Mouse (Mus musculus) small intestine, adult 2 months (tissue): Measurements from ENCODE around the gene Arglu1. TPM values are rescaled to one million over a fixed set of nuclear protein-coding genes. Genes with fewer than 3 reads are reported as not detected.

Experiments
- H3K27ac ChIP-seq: fragments of 200-500 bp; 2 replicates; pipeline ENCODE4 v1.5.1; 2012; ENCODE audit warnings: low read depth, low read length, control low read depth, inconsistent platforms; ENCODE audit not compliant: insufficient read depth
- H3K27me3 ChIP-seq: fragments of 200-500 bp; 2 replicates; pipeline ENCODE4 v1.6.1; 2012; ENCODE audit warnings: mild to moderate bottlenecking, moderate library complexity, low read length, inconsistent platforms; ENCODE audit not compliant: control insufficient read depth, insufficient read depth
- H3K36me3 ChIP-seq: fragments of 200-500 bp; 2 replicates; pipeline ENCODE4 v1.6.1; 2012; ENCODE audit warnings: mild to moderate bottlenecking, low read length, control low read depth, inconsistent platforms; ENCODE audit not compliant: control insufficient read depth, insufficient read depth
- H3K4me1 ChIP-seq: fragments of 200-500 bp; 2 replicates; pipeline ENCODE4 v1.6.1; 2012; ENCODE audit warnings: low read length, inconsistent platforms, mixed read lengths; ENCODE audit not compliant: control insufficient read depth, insufficient read depth, insufficient read length
- H3K4me3 ChIP-seq: fragments of 200-500 bp; 2 replicates; pipeline ENCODE4 v1.5.1; 2012; ENCODE audit warnings: low read depth, mild to moderate bottlenecking, control low read depth, inconsistent platforms, low read length, moderate library complexity
- CTCF ChIP-seq: fragments of 200-500 bp; IDR thresholded peaks from 2 replicates; pipeline ENCODE4 v1.5.1; 2012; ENCODE audit warnings: low read depth, mild to moderate bottlenecking, control low read depth, inconsistent platforms, low read length, moderate library complexity, mixed read lengths; ENCODE audit not compliant: insufficient replicate concordance, insufficient read length; ENCODE audit errors: extremely low read depth
- POLR2A ChIP-seq: fragments of 200-500 bp; IDR thresholded peaks from 2 replicates; pipeline ENCODE4 v1.6.1; 2012; ENCODE audit warnings: low read depth, mild to moderate bottlenecking, control low read depth, inconsistent platforms, low read length, moderate library complexity
- WGBS: fragments of 180-500 bp; shearing (Covaris S2); methylation state at CpG from one replicate; pipeline ENCODE4 v1.1.7; 2018; 5-methylcytosine and 5-hydroxymethylcytosine counted together
- polyA plus RNA-seq: library from polyadenylated mRNA; depleted of rRNA; stranded (reverse); fragments of >200 nt; gene quantifications from 2 replicates; pipeline ENCODE4 v1.2.3, GENCODE M21; 2012

The Arglu1 gene
- polyA plus RNA-seq, 1 experiment = 12.7 TPM

DNA sequence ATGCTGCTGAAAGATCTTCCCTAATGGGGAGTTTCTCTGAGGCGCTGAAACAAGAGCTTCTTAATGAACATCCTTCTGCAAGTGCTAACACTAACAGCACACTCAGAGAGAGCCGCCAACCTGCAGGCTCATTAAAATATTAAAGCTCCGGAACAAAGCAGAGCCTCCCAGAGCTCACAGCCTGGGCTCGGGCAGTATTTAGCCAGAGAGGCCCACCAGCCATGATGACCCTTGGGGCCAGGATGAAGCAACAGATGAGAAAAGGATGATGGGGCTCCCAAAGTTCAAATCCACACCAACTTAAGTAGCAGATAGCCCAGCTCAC, 50.1 kb downstream of the Arglu1 start:
- Histone ChIP-seq H3K36me3 (peaks cover 14% of the 10 kb centered on the region), H3K4me1 (peaks cover 6% of the 10 kb centered on the region; the same call in 1 of the 2 replicates), H3K27ac (no peak overlapping the region), H3K4me3 (no peak overlapping the region), H3K27me3 (no peaks in the 10 kb centered on the region)
- 69% methylated on average over 4 of the region's 4 CpGs for WGBS
- no peak for TF ChIP-seq CTCF
- TF ChIP-seq POLR2A = no peak

DNA sequence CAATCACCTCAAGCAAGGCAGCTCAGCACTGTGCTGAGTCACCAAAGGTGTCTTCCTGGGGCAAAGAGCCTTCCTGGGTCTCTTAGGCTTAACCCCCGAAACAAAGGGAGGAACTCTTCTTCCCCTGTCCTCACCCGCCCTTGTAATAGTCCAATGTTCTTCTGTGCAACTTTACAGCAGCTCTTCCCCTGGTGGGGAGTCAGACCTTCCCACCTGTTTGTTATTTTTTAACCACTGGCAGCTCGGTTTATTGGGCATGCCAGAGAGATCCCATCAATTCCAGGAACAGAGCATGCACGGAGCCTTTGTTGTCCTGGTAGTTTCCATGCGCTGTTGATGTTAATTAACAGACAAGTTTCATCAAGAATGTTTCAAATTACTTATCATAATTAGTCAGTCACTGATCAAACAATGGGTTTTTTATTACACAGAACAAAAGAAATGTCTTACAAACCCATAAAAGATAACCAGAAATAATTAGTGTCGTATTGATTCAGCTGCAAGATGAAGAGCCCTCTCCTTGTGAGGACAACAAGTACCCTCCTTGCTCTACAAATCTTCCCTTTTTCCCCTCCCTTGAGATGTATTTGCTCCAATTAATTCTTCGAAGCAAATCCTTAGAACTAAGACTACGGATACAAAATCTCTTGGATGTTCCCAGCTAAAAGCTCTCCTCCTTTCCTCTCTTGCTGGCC, 50.6 kb downstream of the Arglu1 start:
- WGBS = 38% methylated on average over 8 of the region's 8 CpGs
- Histone ChIP-seq H3K4me1 (peaks cover 6% of the 10 kb centered on the region; the same call in 1 of the 2 replicates), H3K27ac (no peak overlapping the region)

GRCm38 (mm10) chr8:8631394-8631793, 58.9 kb downstream of the Arglu1 start:
- no peaks in the 10 kb centered on the region for H3K27me3 ChIP-seq
- H3K4me3 ChIP-seq = no peak overlapping the region
- no peak for TF ChIP-seq POLR2A
- no peak for TF ChIP-seq CTCF
- H3K4me1 ChIP-seq = no peaks in the 10 kb centered on the region
- no peak overlapping the region for H3K27ac ChIP-seq
- WGBS = 85% methylated on average over 7 of the region's 7 CpGs
- H3K36me3 ChIP-seq = peaks cover 23% of the 10 kb centered on the region

More for the DNA sequence above, 50.6 kb downstream of the Arglu1 start:
- H3K36me3 ChIP-seq = peaks cover 16% of the 10 kb centered on the region
- no peak overlapping the region for H3K4me3 ChIP-seq
- H3K27me3 ChIP-seq = no peaks in the 10 kb centered on the region
- TF ChIP-seq POLR2A (no peak), CTCF (no peak)

DNA sequence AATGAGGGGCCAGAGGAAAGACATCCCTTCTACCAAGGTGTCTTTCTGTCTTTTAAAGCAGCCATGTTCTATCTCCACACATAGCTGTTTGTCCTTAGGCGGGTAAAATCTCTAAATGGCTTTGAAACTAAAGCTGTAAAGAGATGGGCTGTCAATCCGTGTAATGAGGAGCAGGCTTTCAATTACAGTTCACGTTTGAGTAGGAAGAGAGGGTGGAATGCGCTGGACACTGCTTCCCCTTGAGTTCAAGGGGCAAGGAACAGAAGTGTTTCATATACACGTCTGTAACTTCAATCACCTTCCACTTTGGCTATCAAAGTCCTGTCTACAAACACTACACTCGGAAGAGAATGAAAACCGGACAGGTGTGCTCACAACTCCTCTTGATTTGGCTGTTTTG, 66.3 kb downstream of the Arglu1 start:
- TF ChIP-seq POLR2A (no peak), CTCF (no peak)
- Histone ChIP-seq H3K4me1 (no peaks in the 10 kb centered on the region; the same call in 1 of the 2 replicates), H3K27ac (no peak overlapping the region), H3K36me3 (peaks cover 32% of the 10 kb centered on the region), H3K27me3 (no peaks in the 10 kb centered on the region), H3K4me3 (no peak overlapping the region)
- 64% methylated on average over 7 of the region's 7 CpGs for whole genome bisulfite sequencing

- WGBS = 14% methylated on average over 8 of the region's 8 CpGs
- H3K36me3 ChIP-seq = peaks cover 36% of the 10 kb centered on the region
- no peaks in the 10 kb centered on the region for H3K27me3 ChIP-seq
- no peak overlapping the region for H3K27ac ChIP-seq
- no peak overlapping the region; the same call in 1 of the 2 replicates for H3K4me3 ChIP-seq
- H3K4me1 ChIP-seq = no peaks in the 10 kb centered on the region; the same call in 1 of the 2 replicates
- TF ChIP-seq POLR2A (no peak), CTCF (no peak)
Observed at GRCm38 (mm10) chr8:8623486-8623885, 66.8 kb downstream of the Arglu1 start.

- Histone ChIP-seq H3K27me3 (no peaks in the 10 kb centered on the region), H3K36me3 (peaks cover 38% of the 10 kb centered on the region), H3K4me3 (no peak overlapping the region), H3K4me1 (no peaks in the 10 kb centered on the region; the same call in 1 of the 2 replicates), H3K27ac (no peak overlapping the region)
- WGBS = 95% methylated on average over 3 of the region's 3 CpGs
- TF ChIP-seq POLR2A (no peak), CTCF (no peak)
Observed at GRCm38 (mm10) chr8:8622476-8622875, 67.8 kb downstream of the Arglu1 start.

DNA sequence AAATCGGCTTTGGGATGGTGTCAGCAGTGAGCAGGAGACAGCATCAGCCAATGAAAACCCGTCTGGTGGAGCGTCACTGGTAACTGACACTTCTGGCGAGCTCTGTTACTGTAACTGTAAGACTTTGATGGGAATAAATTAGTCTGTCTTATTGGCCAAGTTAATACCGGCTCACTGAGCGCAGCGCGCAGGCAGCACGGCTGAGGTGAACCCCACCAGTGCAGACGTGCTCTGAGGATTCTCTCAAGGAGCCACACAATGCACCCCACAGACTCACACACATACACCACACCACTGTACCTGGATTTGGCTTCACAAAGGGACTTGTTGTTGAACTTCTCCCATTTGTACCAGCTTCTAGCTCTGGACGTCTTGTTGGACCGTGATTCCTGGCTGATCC, 68.3 kb downstream of the Arglu1 start:
- H3K27me3 ChIP-seq = no peaks in the 10 kb centered on the region
- 92% methylated on average over 12 of the region's 12 CpGs for WGBS
- H3K4me3 ChIP-seq = no peak overlapping the region
- no peak overlapping the region for H3K27ac ChIP-seq
- H3K36me3 ChIP-seq = peaks cover 39% of the 10 kb centered on the region
- no peaks in the 10 kb centered on the region; the same call in 1 of the 2 replicates for H3K4me1 ChIP-seq
- TF ChIP-seq POLR2A = no peak
- TF ChIP-seq CTCF = no peak
